Mouse (Mus musculus) fat pad, adult 2 months (tissue): ENCODE measurements around the gene Fes.

Source experiments
- DNase-seq: peaks from one replicate; pipeline ENCODE4 v3.0.0-alpha.2; 2011; ENCODE audit warnings: low read depth, low spot score; ENCODE audit errors: extremely low read depth

Fes gene

DNA sequence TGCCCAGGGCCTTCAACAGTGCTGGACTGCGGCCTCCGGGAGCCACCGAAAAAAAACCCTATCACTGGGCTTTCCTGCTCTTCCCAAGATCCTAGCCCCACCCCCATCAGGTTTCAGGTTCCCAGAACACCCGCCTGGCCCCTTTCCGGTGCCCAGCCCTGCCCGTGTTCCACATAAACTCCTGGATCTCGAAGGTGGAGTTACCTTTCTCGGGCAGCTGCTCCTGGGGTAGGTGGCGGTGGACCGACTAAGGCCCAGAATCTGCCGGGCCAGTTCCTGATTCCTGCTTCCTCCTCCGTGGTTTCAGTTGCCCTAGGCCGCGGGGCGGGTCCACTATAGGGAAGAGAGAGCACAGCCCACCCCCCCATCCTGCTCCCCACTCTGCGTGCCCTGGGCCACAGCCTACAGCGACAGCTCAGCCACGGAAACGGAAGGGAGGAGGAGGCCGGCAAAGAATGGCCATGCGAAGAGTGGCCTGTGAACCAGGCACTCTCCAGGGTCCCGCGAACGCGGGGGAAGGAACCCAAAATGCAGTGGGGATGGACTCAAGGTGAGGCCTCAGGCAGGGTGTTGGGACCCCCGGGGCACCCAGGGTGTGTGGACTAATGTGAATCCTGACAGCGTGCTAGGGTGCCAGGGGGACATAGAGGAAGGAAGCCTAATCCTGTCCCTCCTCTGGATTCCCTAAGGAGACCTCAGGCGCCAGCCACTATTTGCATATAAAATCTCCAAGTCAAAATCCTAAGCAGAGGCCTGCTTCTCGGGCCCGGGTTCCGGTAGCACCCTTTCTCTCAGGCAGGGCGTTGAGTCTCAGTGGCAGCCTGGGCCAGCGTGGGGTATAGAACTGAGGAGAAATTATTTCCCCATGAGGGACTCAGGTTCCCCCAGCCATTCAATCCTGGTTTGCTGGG, at the start of gene Fes:
TSS of gene Fes (minus strand) at position 314 of the 911 bp plus-strand sequence.
- no peak for DNase-seq

DNA sequence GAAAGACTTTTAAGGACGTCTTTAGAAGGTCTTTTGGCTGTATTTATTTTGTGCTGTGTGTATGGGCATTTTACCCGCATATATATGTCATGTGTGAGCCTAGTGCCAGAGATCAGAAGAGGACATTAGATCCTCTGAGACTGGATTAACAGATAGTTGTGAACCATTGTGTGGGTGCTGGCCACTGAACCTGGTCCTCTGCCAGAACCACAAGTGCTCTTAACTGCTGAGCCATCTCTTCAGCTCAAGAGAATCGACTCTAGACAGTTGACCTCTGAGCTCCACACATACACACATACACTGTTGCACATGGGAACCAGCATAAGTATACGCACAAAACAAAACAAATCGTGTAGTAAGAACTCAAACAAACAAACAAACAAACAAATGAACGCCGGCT, 48.8 kb upstream of the Fes start:
- no peak for DNase-seq

DNA sequence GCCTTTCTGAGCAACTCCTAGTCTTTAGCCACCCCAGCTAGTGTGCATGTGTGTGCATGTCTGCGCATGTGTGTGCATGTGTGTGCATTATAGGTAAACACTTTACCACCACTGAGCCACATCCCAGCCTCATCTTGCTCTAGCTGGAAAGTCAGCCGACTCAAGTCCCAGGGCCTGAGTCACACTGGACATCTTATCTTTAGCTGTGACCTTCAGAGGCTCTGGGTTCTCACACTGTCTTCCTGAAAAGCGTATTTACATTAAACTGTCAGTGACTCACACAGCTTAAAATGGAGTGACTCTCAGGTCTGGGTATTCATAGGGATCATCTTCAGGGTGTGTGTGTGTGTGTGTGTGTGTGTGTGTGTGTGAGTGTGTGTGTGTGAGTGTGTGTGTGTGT, 47.8 kb upstream of the Fes start:
- DNase-seq = no peak

DNA sequence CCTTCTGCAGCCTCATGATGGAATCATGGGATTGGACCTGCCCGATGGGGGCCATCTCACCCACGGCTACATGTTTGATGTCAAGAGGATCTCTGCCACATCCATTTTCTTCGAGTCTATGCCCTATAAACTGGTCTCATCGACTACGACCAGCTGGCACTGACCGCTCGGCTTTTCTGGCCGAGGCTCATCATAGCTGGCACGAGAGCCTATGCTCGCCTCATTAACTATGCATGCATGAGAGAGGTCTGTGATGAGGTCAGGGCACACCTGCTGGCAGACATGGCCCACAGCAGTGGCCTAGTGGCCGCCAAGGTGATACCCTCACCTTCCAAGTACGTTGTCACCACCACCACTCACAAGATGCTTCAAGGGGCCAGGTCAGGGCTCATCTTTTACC, 41.9 kb upstream of the Fes start:
- DNase-seq = no peak

DNA sequence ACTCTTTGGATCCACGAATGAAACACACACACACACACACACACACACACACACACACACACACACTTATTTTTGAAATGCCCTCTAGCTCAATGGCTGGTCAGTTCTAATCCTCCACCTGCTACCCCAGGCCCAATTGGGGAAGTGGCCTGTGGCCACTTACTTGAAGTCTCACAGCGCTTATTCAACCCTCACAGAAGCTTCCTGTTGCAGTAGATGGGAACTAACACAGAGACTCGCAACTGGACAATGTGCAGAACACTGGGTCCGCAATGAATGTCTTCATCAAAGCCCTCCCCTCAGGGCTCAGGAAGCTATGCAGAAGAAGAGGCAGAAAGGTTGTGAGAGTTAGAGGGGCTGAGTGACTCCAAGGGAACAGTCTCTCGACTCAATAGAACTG, 40.0 kb upstream of the Fes start:
- DNase-seq = no peak

DNA sequence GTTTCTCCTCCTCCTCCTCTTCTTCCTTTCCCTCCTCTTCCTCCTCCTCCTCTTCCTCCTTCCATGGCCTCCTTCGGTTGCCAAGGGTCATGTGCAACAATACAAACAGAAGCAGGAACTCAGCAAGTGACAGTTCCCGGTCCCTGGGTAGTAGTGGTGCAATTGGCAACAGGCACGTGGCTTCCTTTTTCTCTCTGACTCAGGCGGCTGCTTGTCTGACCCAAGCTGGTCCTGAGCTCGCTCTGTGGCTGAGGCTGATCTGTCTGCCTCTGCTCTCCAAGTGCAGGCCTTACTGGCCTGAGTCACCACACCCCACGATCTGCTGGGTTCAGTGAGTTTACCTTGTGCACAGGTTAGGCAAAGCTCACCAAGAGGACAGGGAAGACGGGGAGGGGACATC, 38.6 kb upstream of the Fes start:
- no peak for DNase-seq

DNA sequence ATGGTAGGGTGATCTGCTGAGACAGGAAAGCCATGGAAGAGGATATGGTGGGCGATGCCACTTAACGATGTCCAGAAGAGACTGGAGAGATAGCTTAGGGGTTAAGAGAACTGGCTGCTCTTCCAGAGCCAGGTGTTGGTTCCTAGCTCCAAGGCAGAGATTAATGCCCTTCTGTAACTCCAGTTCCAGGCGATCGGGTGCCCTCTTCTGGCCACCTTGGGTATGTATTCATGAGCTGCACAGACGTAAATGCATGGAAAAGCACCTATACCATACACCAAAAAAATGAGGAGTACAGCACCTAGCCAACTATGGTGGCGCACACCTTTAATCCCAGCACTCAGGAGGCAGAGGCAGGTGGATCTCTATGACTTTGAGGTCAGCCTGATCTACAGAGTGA, 37.0 kb upstream of the Fes start:
- no peak for DNase-seq

DNA sequence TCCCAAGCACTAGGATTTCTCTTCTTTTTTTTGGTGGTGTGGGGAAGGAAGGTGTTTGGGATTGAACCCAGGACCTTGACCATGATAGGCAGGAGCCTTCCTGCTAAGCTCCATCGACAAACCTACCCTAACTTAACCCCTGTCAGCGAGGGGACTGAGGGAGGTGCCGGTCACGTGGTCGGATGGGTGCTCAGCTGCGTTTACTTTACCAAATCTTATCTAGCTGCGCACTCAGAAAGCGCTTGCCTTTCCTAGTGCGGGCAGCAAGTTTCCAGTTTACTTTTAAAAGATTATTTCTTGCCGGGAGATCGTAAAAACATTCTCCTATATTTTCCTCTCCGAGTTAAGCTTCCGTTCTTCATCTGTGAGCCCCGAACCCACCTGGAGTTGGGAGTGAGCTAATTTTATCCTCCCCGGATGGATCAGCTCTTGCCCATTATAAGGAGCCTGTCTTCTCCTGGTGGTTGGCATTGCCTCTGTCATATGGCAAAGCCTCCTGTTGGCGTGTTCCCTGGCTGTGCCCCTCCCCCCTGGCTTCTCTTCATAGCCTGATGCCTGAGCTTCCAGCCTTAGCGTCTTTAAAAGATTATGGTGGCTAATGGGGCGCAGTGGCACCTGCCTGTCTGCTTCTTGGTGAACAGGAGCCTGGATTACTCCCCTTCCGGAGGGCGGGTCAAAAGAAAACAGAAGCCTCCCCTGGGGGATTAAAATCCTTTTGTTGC, 35.2 kb upstream of the Fes start:
- DNase-seq = no peak

DNA sequence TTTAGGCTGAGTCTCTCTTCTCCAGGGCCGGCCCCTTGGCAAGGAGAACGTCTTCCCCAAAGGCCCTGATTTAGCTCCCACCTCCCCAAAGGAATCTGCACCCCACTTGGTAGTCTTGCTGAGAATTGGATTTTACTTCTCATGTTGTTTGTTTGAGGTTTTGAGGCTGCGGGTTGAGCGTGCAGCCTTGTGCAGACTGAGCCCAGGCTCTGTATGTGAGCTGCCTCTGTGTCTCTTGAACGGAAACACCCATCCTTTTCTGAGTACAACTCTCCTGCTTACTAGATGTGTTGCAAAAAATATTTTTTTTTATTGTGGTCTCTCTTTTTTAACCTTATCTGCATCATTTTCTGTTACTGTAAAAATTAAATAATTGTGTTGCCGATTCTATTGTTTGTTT, 33.8 kb upstream of the Fes start:
- no peak for DNase-seq

DNA sequence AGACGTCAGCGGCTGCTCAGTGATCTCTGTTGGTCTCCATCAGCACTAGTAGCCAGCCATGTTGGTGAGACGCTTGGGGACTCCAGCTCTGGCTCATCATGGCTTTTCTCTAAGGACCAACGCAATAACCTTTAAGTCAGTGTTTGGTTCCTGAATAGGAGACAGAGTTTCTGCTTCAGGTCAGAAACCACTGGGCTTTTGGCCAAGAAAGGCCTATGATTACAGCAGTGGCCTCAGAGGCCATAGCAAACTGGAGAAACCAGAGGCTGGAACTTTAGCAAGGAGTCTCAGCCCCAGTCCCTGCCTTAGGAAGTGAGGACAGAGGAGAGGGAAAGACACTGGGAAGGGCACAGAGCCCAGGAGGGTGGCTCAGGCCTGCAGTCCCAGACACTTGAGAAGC, 32.8 kb upstream of the Fes start:
- DNase-seq = no peak

DNA sequence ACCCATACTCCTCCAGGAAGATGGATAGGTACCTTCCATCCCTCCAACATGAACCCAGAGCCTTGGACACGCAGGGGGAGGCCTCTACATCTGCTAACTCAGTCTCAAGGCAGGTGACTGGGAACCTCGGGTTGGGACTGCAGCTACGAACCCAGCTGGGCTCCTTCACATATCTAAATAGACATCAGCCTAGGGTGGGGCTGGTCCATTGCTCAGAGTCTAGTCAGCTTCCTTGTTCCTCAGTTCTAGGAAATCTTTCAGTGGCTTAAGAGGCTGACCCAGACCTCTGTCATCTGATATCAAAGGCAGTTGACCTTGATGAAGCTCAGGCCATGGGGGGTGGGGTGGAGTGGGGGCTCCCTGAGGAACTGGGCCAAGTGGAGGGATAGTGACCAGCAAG, 31.5 kb upstream of the Fes start:
- no peak for DNase-seq

DNA sequence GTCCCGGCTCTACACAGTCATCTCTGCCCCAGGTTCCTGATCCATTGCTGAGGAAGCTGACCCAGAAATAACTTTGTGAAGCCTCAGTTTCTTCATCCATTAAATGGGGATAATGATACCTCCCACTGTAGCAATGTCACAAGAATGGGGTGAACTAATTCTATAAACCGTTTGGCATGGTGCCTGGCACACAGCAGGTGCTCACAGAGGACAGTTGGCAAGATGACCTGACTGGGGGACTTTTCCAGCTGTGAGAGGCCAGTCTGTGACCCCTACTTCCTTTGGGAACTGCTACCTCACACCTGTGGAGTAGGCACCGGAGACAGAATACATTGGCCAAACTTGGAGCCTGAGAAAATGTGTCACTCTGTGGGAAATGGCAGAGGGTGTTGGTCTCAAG, 30.3 kb upstream of the Fes start:
- DNase-seq = no peak

DNA sequence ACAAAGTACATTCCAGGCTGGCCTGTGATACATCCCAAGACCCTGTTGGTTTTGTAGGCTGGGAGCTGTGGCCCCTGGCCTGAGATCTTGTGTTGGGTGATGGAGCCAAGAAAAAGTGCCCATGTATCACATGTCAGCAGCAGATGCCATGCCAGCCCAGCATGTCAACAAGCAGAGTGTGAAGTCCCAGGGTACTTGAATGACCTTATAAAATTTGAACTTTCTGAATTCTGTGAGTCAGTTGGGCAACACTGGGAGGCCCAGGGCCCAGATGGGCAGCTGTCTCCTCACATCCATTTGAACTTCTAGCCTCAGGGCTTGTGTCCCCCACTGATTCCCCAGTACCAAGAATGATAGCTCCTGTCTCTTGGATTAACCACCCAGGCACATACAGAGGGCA, 29.9 kb upstream of the Fes start:
- DNase-seq = no peak

DNA sequence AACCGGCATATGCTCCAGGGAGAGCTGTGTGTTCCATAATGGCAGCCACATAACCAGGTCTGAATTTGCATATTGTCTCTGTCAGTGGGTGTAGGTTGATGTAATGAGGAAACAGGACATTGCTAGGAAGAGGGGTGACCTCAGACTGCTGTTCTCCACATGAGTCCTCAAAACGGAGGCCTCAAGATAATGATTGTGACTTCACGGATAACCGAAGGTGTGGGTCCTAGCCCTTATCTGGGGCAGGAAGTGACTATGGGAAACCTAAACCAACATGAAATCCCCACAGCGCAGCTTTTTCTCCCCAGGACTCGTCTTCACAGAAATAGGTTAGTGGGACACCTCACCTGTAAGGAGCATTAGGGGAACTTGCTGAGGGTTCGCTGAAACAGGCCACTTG, 29.2 kb upstream of the Fes start:
- DNase-seq = no peak

DNA sequence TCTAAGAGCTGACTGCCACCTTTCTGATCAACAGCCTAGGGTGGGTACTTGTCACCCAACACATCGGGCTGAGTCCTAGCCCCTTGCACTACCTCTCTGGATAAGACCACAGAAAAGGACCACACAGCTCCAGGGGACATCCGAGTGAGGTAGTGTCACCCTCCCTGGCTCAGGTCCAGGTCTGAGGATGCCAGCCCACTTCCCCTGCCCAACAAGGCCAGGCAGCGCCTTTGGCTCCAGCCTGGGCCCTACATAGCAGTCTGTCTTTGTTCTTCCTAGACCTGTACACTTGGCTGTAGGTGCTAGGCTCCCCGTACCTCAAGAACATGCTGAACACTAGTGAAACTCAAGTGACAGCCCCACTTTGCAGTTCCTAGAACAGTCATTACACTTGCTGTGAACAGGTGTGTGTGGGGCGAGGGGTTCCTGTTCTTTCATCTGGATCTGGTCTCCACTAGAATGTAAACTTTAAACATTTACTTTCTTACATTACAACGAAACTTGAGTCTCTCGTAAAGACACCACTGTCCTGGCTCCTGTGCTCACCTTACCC, 26.6 kb upstream of the Fes start:
- DNase-seq = no peak

DNA sequence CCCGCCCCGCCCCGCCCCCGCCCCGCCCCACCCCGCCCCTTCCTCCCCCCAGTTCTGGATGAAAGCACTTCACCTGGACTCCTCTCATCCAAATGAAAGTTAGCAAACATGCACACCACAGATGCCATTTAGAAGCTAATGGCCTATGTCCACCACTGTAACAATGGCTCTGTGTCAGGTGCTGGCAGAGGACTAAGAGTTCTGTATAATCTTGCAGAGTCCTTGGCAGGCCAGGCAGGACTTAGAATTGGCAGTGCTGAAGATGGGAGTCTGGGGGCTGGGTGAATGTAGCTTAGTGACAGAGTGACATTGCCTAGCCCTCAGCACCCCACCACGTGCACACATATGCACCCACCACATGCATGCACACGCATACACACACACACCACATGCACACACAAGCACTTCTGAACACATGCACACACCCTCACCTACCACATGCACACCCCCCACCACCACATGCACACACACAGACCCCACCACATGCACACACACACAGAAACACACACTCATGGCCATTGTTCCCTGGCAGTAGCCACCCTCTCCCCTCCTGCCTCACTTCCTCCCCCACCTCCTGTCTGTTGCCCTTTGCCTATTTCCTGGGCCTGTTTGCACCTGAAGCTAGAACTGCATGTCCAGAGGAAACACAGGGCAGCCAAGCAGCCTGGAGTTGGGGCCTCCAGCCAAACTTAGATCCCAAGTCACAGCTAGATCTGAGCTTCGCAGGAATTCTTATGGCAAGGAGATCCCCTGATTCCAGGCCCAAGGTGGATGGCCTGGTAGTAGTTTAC, 26.0 kb upstream of the Fes start:
- DNase-seq = no peak

DNA sequence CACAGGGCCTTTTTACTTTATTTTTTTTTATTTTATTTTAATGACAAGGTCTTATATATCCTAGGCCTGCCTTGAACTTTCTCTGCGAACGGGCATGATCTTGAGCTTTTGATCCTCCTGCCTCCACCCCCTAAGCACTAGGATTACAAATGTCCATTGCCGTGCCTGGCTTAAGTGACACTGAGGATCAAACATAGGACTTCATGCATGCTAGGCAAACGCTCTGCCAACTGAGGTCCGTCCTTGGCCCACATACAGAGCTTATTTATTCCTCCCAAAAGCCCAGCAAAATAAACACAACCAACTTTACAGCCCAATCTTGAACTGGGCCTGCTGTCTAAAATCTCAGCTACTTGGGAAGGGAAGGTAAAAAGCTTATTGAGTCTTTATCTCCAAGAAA, 25.0 kb upstream of the Fes start:
- DNase-seq = no peak

DNA sequence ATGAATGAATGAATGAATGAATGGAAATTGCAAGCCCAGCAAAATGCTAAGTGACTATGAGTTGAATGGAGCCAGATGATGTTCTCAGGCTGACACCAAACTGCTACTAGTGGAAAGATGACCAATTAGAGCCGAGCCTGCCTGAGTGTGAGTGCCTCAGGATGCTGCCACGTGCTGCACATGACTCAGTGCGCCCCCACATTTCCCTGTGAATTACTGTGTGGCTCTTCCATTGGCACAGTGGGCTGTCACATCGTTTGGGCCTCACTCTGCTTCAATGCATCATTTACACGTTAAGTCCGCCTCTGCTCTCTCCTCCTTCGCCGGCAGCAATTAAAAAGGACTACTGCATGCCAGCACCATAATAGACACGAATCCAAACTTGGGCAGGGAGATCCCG, 24.5 kb upstream of the Fes start:
- no peak for DNase-seq

DNA sequence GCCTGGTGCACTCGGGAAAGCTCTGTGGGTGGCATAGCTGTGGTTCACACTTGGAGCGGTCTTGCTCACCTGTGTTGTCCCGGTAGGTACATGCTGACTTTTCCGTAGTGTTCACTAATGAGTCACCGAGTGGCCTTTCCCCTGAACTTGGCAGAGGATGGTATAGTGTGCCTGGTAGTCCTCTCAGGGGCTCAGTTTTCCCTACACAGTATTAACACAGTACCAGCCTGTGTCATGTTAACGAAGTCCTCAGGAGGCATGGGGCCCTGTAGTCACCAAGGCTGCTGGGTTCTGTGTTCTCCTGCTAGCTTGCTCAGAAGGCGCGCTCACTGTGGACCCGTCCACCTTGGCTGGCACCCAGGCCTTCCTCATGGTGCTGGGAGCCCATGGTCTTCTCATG, 22.6 kb upstream of the Fes start:
- no peak for DNase-seq

DNA sequence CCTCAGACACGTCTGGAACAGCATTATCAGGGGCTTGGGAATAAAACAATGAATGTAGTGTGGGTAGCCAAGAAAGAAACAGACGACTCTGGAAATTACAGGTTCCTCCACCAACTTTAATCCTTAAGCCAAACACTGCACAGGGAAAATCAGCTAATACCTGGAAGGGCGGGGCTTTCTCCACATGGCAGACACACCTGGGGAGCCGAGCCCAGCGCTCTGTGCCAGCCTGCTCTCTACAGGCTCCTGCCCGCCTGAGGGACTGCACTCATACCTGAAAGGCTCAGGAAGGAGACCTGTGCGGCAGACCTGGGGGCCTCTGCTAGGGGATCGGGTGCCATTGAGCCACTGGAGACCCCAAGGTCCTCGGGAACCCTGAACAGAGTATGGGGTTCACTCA, 20.0 kb upstream of the Fes start:
- DNase-seq = no peak

DNA sequence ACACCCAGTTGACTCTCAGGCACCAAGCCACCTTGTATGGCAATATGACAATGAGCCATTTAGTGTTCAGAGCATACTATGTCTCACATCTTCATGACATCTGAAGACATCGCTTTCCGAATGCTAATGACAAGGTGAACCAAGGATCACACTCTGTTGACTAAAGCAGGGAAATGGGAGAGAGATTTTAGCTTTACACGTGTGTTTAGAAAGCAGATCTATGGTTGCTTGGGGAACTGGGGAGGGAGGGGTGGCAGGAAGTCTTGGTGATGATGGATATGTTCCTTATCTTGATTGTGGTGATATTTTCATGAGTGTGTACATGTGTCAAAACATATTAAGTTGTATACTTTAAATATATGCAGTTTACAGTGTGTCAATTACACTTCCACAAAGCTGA, 18.4 kb upstream of the Fes start:
- no peak for DNase-seq
